Mouse (Mus musculus): ENCODE results near the gene Utrn. TPM values are rescaled to one million over a fixed set of nuclear protein-coding genes. Genes with fewer than 3 reads are reported as not detected.
A peak's percentile ranks its signal among the peaks of the same experiment; 100 is the strongest.

The Utrn gene
- polyA plus RNA-seq, 1 experiment = 18.1 TPM

GRCm38 (mm10) chr10:12875410-12875809 lies 6.2 kb upstream of the Utrn start:
- Histone ChIP-seq H3K4me3 (ENCODE audit: insufficient read depth, low read length) (no peak overlapping the region), H3K4me1 (ENCODE audit: control insufficient read depth, insufficient read depth, low read length) (peaks cover 10% of the 10 kb centered on the region), H3K27ac (ENCODE audit: insufficient read depth, low read depth, low read length) (no peak overlapping the region)
- TF ChIP-seq CTCF (IDR thresholded peaks at IDR 0.05; ENCODE audit: low read depth, low read length) (no peak), POLR2A (IDR thresholded peaks at IDR 0.05; ENCODE audit: borderline replicate concordance, low read depth, low read length) (no peak)

- H3K4me3 ChIP-seq (ENCODE audit: insufficient read depth, low read length) = peak overlapping the region; percentile 28; the same call in 1 of the 2 replicates
- H3K27ac ChIP-seq (ENCODE audit: insufficient read depth, low read depth, low read length) = peak overlapping the region; percentile 44
Measured at GRCm38 (mm10) chr10:12874577-12875277, 5.6 kb upstream of the Utrn start.

GRCm38 (mm10) chr10:12869846-12870245 lies 681 bp upstream of the Utrn start:
- Histone ChIP-seq H3K4me1 (ENCODE audit: control insufficient read depth, insufficient read depth, low read length) (peaks cover 7% of the 10 kb centered on the region), H3K4me3 (ENCODE audit: insufficient read depth, low read length) (no peak overlapping the region), H3K27ac (ENCODE audit: insufficient read depth, low read depth, low read length) (no peak overlapping the region)
- TF ChIP-seq POLR2A (IDR thresholded peaks at IDR 0.05; ENCODE audit: borderline replicate concordance, low read depth, low read length) (no peak), CTCF (IDR thresholded peaks at IDR 0.05; ENCODE audit: low read depth, low read length) (no peak)

More at GRCm38 (mm10) chr10:12874577-12875277, 5.6 kb upstream of the Utrn start:
- no peak for TF ChIP-seq CTCF (IDR thresholded peaks at IDR 0.05; ENCODE audit: low read depth, low read length)
- peaks cover 10% of the 10 kb centered on the region for H3K4me1 ChIP-seq (ENCODE audit: control insufficient read depth, insufficient read depth, low read length)

GRCm38 (mm10) chr10:12868189-12869028 lies 756 bp downstream of the Utrn start:
- no peak for TF ChIP-seq CTCF (IDR thresholded peaks at IDR 0.05; ENCODE audit: low read depth, low read length)
- Histone ChIP-seq H3K4me1 (ENCODE audit: control insufficient read depth, insufficient read depth, low read length) (peaks cover 5% of the 10 kb centered on the region), H3K4me3 (ENCODE audit: insufficient read depth, low read length) (peak overlapping the region; percentile 70), H3K27ac (ENCODE audit: insufficient read depth, low read depth, low read length) (peak overlapping the region; percentile 85)

GRCm38 (mm10) chr10:12867733-12868188 lies 1.4 kb downstream of the Utrn start:
- Histone ChIP-seq H3K27ac (ENCODE audit: insufficient read depth, low read depth, low read length) (no peak overlapping the region), H3K4me1 (ENCODE audit: control insufficient read depth, insufficient read depth, low read length) (peaks cover 6% of the 10 kb centered on the region), H3K4me3 (ENCODE audit: insufficient read depth, low read length) (peak overlapping the region; percentile 70)
- TF ChIP-seq CTCF (IDR thresholded peaks at IDR 0.05; ENCODE audit: low read depth, low read length) = no peak
- TF ChIP-seq POLR2A (IDR thresholded peaks at IDR 0.05; ENCODE audit: borderline replicate concordance, low read depth, low read length) = no peak

- Histone ChIP-seq H3K27ac (ENCODE audit: insufficient read depth, low read depth, low read length) (no peak overlapping the region), H3K4me1 (ENCODE audit: control insufficient read depth, insufficient read depth, low read length) (peaks cover 8% of the 10 kb centered on the region), H3K4me3 (ENCODE audit: insufficient read depth, low read length) (peak overlapping the region; percentile 70)
- TF ChIP-seq POLR2A (IDR thresholded peaks at IDR 0.05; ENCODE audit: borderline replicate concordance, low read depth, low read length) (no peak), CTCF (IDR thresholded peaks at IDR 0.05; ENCODE audit: low read depth, low read length) (no peak)
Measured at GRCm38 (mm10) chr10:12866971-12867732, 2.0 kb downstream of the Utrn start.

- no peak for TF ChIP-seq POLR2A (IDR thresholded peaks at IDR 0.05; ENCODE audit: borderline replicate concordance, low read depth, low read length)
- TF ChIP-seq CTCF (IDR thresholded peaks at IDR 0.05; ENCODE audit: low read depth, low read length) = no peak
- H3K4me3 ChIP-seq (ENCODE audit: insufficient read depth, low read length) = no peak overlapping the region
- peaks cover 5% of the 10 kb centered on the region for H3K4me1 ChIP-seq (ENCODE audit: control insufficient read depth, insufficient read depth, low read length)
- H3K27ac ChIP-seq (ENCODE audit: insufficient read depth, low read depth, low read length) = no peak overlapping the region
Measured at GRCm38 (mm10) chr10:12865201-12865600, 4.0 kb downstream of the Utrn start.

- TF ChIP-seq POLR2A (IDR thresholded peaks at IDR 0.05; ENCODE audit: borderline replicate concordance, low read depth, low read length) (no peak), CTCF (IDR thresholded peaks at IDR 0.05; ENCODE audit: low read depth, low read length) (no peak)
- no peak overlapping the region for H3K4me3 ChIP-seq (ENCODE audit: insufficient read depth, low read length)
- no peak overlapping the region for H3K27ac ChIP-seq (ENCODE audit: insufficient read depth, low read depth, low read length)
- H3K4me1 ChIP-seq (ENCODE audit: control insufficient read depth, insufficient read depth, low read length) = peaks cover 5% of the 10 kb centered on the region
Measured at GRCm38 (mm10) chr10:12863581-12863980, 5.6 kb downstream of the Utrn start.

GRCm38 (mm10) chr10:12862047-12862446 lies 7.1 kb downstream of the Utrn start:
- TF ChIP-seq POLR2A (IDR thresholded peaks at IDR 0.05; ENCODE audit: borderline replicate concordance, low read depth, low read length) (no peak), CTCF (IDR thresholded peaks at IDR 0.05; ENCODE audit: low read depth, low read length) (no peak)
- H3K4me1 ChIP-seq (ENCODE audit: control insufficient read depth, insufficient read depth, low read length) = peaks cover 5% of the 10 kb centered on the region
- no peak overlapping the region for H3K4me3 ChIP-seq (ENCODE audit: insufficient read depth, low read length)
- H3K27ac ChIP-seq (ENCODE audit: insufficient read depth, low read depth, low read length) = no peak overlapping the region

Data from bone marrow macrophage, adult 2 months (primary cell).